Mouse (Mus musculus) liver, adult 2 months (tissue): ENCODE results near the gene Bcl2l15. TPM values are rescaled to one million over a fixed set of nuclear protein-coding genes. Genes with fewer than 3 reads are reported as not detected.
A peak's percentile ranks its signal among the peaks of the same experiment; 100 is the strongest.

Source experiments
- DNase-seq: peaks from one replicate; pipeline ENCODE4 v3.0.0-alpha.2; 2011; ENCODE audit warnings: low read depth, low spot score; ENCODE audit errors: extremely low read depth
- H3K27ac ChIP-seq: fragments of 200-500 bp; replicated peaks from 2 replicates; pipeline ENCODE4 v1.5.1; 2012; ENCODE audit warnings: low read depth, mild to moderate bottlenecking, control low read depth, inconsistent platforms, low read length; ENCODE audit not compliant: insufficient read depth
- H3K27me3 ChIP-seq: fragments of 200-500 bp; 2 replicates; pipeline ENCODE4 v1.6.1; 2012; ENCODE audit warnings: mild to moderate bottlenecking, moderate library complexity, low read length, inconsistent platforms; ENCODE audit not compliant: control insufficient read depth, insufficient read depth
- H3K36me3 ChIP-seq: fragments of 200-500 bp; 2 replicates; pipeline ENCODE4 v1.6.1; 2012; ENCODE audit warnings: low read length, inconsistent platforms; ENCODE audit not compliant: control insufficient read depth, insufficient read depth
- H3K4me1 ChIP-seq: fragments of 200-500 bp; 2 replicates; pipeline ENCODE4 v1.6.1; 2011; ENCODE audit warnings: low read length; ENCODE audit not compliant: control insufficient read depth, insufficient read depth
- H3K4me3 ChIP-seq: fragments of 200-500 bp; 2 replicates; pipeline ENCODE4 v1.5.1; 2011; ENCODE audit warnings: low read depth, mild to moderate bottlenecking, control low read depth, low read length, moderate library complexity; ENCODE audit not compliant: insufficient read depth
- H3K79me2 ChIP-seq: fragments of 200-500 bp; 2 replicates; pipeline ENCODE4 v1.6.1; 2012; ENCODE audit warnings: inconsistent platforms, mild to moderate bottlenecking, low read length, moderate library complexity; ENCODE audit not compliant: control insufficient read depth, insufficient read depth
- H3K9ac ChIP-seq: fragments of 200-500 bp; 2 replicates; pipeline ENCODE4 v1.6.1; 2012; ENCODE audit warnings: low read depth, mild to moderate bottlenecking, control low read depth, inconsistent platforms, low read length
- CTCF ChIP-seq: fragments of 200-500 bp; IDR thresholded peaks from 2 replicates; pipeline ENCODE4 v1.5.1; 2011; ENCODE audit warnings: low read depth, low read length, control low read depth
- POLR2A ChIP-seq: fragments of 200-500 bp; IDR thresholded peaks from 2 replicates; pipeline ENCODE4 v1.6.1; 2011; ENCODE audit warnings: low read length, control low read depth; ENCODE audit not compliant: insufficient read depth; ENCODE audit errors: extremely low read depth
- WGBS: fragments of 180-500 bp; shearing (Covaris S2); methylation state at CpG from one replicate; pipeline ENCODE4 v1.1.7; 2018; 5-methylcytosine and 5-hydroxymethylcytosine counted together
- polyA plus RNA-seq: library from polyadenylated mRNA; depleted of rRNA; stranded (reverse); fragments of >200 nt; gene quantifications from 2 replicates; pipeline ENCODE4 v1.2.3, GENCODE M21; 2012
- total RNA-seq: library from RNA; depleted of rRNA; stranded (reverse); fragments of >200 nt; gene quantifications from 2 replicates; pipeline ENCODE4 v1.2.3, GENCODE M21; 2014

Bcl2l15 gene
- total and polyA plus RNA-seq, 2 experiments, result not detected

- H3K36me3 ChIP-seq, result peaks cover 2% of the 10 kb centered on the region; the same call in 1 of the 2 replicates
- H3K27ac ChIP-seq, result no peak overlapping the region
- no peak for TF ChIP-seq CTCF
- TF ChIP-seq POLR2A, result no peak
- H3K79me2 ChIP-seq, result no peaks in the 10 kb centered on the region
- no peak for DNase-seq
- H3K4me3 ChIP-seq, result no peak overlapping the region
- peaks cover 8% of the 10 kb centered on the region; the same call in 1 of the 2 replicates for H3K4me1 ChIP-seq
- H3K9ac ChIP-seq, result no peak overlapping the region
- WGBS, result 85% methylated on average over 2 of the region's 2 CpGs
- H3K27me3 ChIP-seq, result no peaks in the 10 kb centered on the region
Observed at GRCm38 (mm10) chr3:103799507-103799906, 32.9 kb upstream of the Bcl2l15 start.

GRCm38 (mm10) chr3:103801631-103802531, 30.5 kb upstream of the Bcl2l15 start:
- H3K27me3 ChIP-seq, result no peaks in the 10 kb centered on the region
- DNase-seq, result peak; percentile 98
- WGBS, result under 1% methylated on average over 10 of the region's 10 CpGs
- peak overlapping the region; percentile 83 for H3K27ac ChIP-seq
- peak overlapping the region; percentile 48; the same call in 1 of the 2 replicates for H3K9ac ChIP-seq
- H3K36me3 ChIP-seq, result peaks cover 7% of the 10 kb centered on the region; the same call in 1 of the 2 replicates
- H3K79me2 ChIP-seq, result no peaks in the 10 kb centered on the region
- TF ChIP-seq CTCF (no peak), POLR2A (no peak)
- peaks cover 8% of the 10 kb centered on the region; the same call in 1 of the 2 replicates for H3K4me1 ChIP-seq
- no peak overlapping the region; the same call in 1 of the 2 replicates for H3K4me3 ChIP-seq

GRCm38 (mm10) chr3:103802861-103803260, 29.5 kb upstream of the Bcl2l15 start:
- Histone ChIP-seq H3K36me3 (peaks cover 10% of the 10 kb centered on the region; the same call in 1 of the 2 replicates), H3K9ac (no peak overlapping the region), H3K27ac (peak overlapping the region; percentile 75), H3K4me3 (no peak overlapping the region), H3K27me3 (no peaks in the 10 kb centered on the region), H3K4me1 (peaks cover 8% of the 10 kb centered on the region; the same call in 1 of the 2 replicates), H3K79me2 (no peaks in the 10 kb centered on the region)
- no peak for TF ChIP-seq CTCF
- TF ChIP-seq POLR2A, result no peak
- WGBS, result 69% methylated on average over 8 of the region's 8 CpGs
- no peak for DNase-seq

- Histone ChIP-seq H3K36me3 (peaks cover 10% of the 10 kb centered on the region; the same call in 1 of the 2 replicates), H3K4me1 (peaks cover 8% of the 10 kb centered on the region; the same call in 1 of the 2 replicates), H3K27ac (no peak overlapping the region), H3K4me3 (no peak overlapping the region), H3K27me3 (no peaks in the 10 kb centered on the region), H3K9ac (no peak overlapping the region), H3K79me2 (no peaks in the 10 kb centered on the region; the same call in 1 of the 2 replicates)
- WGBS, result 97% methylated on average over 1 of the region's 1 CpGs
- no peak for DNase-seq
- TF ChIP-seq CTCF (no peak), POLR2A (no peak)
Observed at GRCm38 (mm10) chr3:103805671-103806070, 26.7 kb upstream of the Bcl2l15 start.

GRCm38 (mm10) chr3:103808891-103809798, 23.3 kb upstream of the Bcl2l15 start, which contains the start of the genes Dclre1b, Ap4b1 and Gm43064:
Gene Dclre1b (minus strand): TSS chr3:103809444.
Gene Ap4b1 (plus strand): TSS chr3:103809520.
Gene Gm43064 (plus strand): TSS chr3:103809573.
- H3K4me3 ChIP-seq, result peak within 1 kb of the TSS; percentile 86
- under 1% methylated on average over 66 of the region's 70 CpGs for WGBS
- TF ChIP-seq POLR2A (peak; percentile 78; the same call in 1 of the 2 replicates), CTCF (no peak)
- no peaks in the 10 kb centered on the region; the same call in 1 of the 2 replicates for H3K4me1 ChIP-seq
- peak; percentile 90 for DNase-seq
- H3K27me3 ChIP-seq, result no peaks in the 10 kb centered on the region
- H3K9ac ChIP-seq, result peak within 1 kb of the TSS; percentile 86
- H3K79me2 ChIP-seq, result no peaks in the 10 kb centered on the region; the same call in 1 of the 2 replicates
- H3K27ac ChIP-seq, result peak within 1 kb of the TSS; percentile 92
- peaks cover 19% of the 10 kb centered on the region; the same call in 1 of the 2 replicates for H3K36me3 ChIP-seq
